Mouse (Mus musculus) cortical plate, adult 2 months (tissue): ENCODE measurements around the gene Cdkl1.

Experiments
- CTCF ChIP-seq: fragments of 200-500 bp; IDR thresholded peaks from 2 replicates; pipeline ENCODE4 v1.5.1; 2011; ENCODE audit warnings: mild to moderate bottlenecking, control low read depth, low read length; ENCODE audit not compliant: insufficient read depth; ENCODE audit errors: extremely low read depth
- POLR2A ChIP-seq: fragments of 200-500 bp; IDR thresholded peaks from 2 replicates; pipeline ENCODE4 v1.6.1; 2011; ENCODE audit warnings: mild to moderate bottlenecking, low read length, control low read depth; ENCODE audit not compliant: insufficient read depth; ENCODE audit errors: extremely low read depth

DNA sequence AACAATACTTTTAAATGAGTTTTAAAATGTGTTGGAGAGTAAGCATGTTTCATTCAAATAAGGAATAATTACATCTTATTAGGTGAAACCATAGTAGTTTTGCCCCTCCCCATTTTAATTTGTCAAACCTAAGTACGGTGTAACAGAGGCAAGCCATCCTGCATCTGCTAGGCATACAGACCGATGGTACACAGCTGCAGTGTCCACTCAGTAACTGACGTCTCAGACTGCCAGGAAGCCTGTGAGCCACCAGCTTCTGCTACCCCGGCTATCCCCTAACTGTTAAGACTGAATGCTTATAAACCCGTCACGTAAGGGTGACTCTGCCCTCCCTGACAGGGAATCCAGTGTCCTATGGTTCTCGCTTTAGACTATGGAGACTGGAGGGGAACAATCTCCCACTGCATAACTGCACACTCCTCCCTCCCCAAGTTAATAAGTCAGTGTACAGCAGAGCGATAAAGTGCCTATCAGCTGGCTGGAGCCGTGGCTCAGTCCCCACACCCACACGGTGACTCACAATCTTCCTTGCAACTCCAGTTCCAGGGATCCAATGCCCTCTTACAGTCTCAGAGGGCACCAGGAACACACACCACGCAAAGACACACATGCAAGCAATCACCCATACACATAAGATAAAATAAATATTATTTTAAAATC, 86.1 kb downstream of the Cdkl1 start:
- TF ChIP-seq CTCF (no peak), POLR2A (no peak)
